Mouse (Mus musculus) cerebellum, adult 18-20 months (tissue): ENCODE data around the gene Gria3.

Experiments used
- DNase-seq, 2 experiments: peaks; one replicate each; pipeline ENCODE4 v3.0.0; 2021

The Gria3 gene

GRCm38 (mm10) chrX:41578797-41579196, 178.1 kb downstream of the Gria3 start:
- no peak for DNase-seq

GRCm38 (mm10) chrX:41587692-41588091, 187.0 kb downstream of the Gria3 start:
- DNase-seq, result no peak

DNA sequence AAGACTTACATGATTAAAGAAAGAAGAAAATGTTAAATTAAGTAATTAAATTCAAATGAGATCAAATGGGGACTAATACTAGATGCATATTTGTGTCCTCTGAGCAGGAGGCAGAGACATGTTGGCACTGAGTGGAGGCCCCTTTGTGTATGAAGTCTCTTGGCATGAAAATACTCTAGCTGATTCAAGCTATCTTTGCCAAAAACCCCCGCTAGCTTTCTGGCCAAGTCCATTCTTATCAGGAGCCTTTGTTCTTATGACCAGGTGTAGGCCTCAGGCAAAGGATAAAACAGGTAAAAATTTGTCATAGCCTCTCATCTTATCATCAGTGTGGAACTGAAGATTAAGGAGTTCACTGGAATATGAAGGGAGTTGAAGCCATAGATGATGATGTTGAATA, 206.5 kb downstream of the Gria3 start:
- no peak for DNase-seq

- DNase-seq, result peak in 1 of 2 experiments; percentile 2
These were observed 214.3 kb downstream of the Gria3 start for GRCm38 (mm10) chrX:41614920-41615319.

- DNase-seq, result no peak
These were observed 216.3 kb downstream of the Gria3 start for GRCm38 (mm10) chrX:41616928-41617327.

GRCm38 (mm10) chrX:41618396-41618795, 217.7 kb downstream of the Gria3 start:
- DNase-seq, result no peak

GRCm38 (mm10) chrX:41633576-41633975, 232.9 kb downstream of the Gria3 start:
- no peak for DNase-seq

DNA sequence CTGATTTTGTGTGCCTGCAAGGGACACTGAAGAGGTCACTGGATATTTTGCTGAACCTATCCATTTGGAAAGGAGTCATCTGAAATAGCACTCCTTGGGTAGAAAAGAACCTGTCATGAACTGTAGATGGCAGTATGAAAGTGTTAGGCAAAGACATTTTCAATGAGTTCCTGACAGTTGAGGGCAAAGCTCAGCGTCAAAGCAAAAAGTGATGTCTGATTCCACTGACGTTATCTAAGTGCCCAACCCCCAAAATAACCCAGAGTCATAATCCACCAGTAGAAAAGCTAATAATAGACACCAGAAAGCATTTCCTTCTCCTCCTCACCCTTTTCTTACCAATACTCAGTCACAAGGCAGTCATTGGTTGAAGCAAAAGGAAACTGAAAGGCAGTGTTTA, 244.3 kb downstream of the Gria3 start:
- DNase-seq, result no peak

GRCm38 (mm10) chrX:41657791-41658190, 257.1 kb downstream of the Gria3 start:
- no peak for DNase-seq

DNA sequence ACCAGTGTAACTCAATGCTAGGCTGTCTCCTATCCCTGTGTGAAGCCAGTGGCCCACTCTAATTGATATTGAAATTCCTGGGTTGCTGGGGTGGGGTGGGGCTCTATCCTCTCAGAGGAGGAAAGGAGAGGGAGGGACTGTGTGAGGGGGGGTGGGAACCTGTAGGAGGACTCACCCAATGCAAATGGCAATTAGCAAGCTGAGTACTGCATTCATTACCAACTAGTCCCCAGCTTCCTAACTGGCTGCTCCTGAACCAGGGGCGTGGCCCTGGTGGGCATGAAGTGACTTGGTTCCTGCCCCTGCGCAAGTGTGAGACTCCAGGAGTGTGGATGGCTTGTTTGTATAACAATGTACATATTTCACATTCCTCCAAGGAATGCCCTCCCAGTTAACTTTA, 288.2 kb downstream of the Gria3 start:
- DNase-seq, result no peak

DNA sequence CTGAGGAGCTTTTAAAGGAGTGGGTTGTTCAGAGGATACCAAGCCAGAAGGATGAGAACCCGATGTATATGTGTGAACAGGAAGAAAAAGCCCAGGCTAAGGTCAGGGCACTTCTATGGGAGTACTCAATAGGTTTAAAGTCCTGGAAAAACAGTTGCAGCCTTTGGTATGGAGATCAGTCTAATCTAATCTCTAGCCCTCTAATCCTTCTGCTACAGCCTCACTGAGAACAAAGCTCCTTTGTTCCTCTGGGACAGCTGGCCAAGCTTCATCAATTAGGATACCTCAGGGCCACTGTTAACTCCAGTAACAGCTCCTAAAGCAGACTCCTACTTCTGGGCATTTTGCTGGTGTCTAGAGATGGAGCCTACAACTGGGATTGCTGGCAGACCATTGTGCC, 291.4 kb downstream of the Gria3 start:
- DNase-seq, result no peak
